Mouse (Mus musculus) G1E (cell line): ENCODE measurements around the gene Armh4.
"Not testable (repeated sequence)": the region's sequence is repeated elsewhere in the genome, so short reads cannot be mapped to it uniquely, and the experiment has no call there.

Experiments used
- CTCF ChIP-seq: IDR thresholded peaks from 2 replicates; pipeline ENCODE4 v1.5.1; 2012; ENCODE audit warnings: low read depth, low read length, inconsistent platforms, mixed read lengths
- GATA1 ChIP-seq: IDR thresholded peaks from 2 replicates; pipeline ENCODE4 v1.6.1; 2012; ENCODE audit warnings: borderline replicate concordance, low read length, inconsistent platforms, mixed read lengths
- GATA2 ChIP-seq: IDR thresholded peaks from 2 replicates; pipeline ENCODE4 v1.6.1; 2012; ENCODE audit warnings: low read depth, low read length, inconsistent platforms, borderline replicate concordance
- POLR2AphosphoS5 ChIP-seq: IDR thresholded peaks from 2 replicates; pipeline ENCODE4 v1.6.1; 2012; ENCODE audit warnings: low read depth, low read length, inconsistent platforms; ENCODE audit not compliant: insufficient replicate concordance
- TAL1 ChIP-seq: conservative IDR thresholded peaks from 2 replicates; pipeline ENCODE4 v1.6.1; 2012; ENCODE audit warnings: low read depth, low read length, inconsistent platforms, mixed read lengths

DNA sequence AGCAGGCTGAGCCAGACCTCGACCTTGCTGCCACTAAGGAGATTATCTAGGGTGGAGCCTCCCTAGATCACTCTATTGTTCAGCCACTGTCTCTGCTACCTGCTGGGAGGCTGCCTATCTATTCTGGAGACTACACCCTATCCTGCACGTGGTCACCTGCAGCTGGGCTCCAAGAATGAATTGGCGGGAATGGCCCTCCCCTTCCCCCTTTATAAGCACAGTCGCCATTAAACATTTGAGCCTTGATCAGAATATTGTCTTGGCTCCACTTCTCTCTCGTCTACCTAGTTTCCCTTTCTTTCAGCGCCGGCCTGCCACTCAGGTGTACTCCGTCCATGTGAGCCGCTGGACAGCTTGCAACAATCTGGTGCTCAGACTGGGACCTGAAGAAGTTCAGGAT is 29.8 kb upstream of the Armh4 start:
- TF ChIP-seq CTCF, GATA1, POLR2AphosphoS5, TAL1, GATA2: not testable (repeated sequence)
